Mouse (Mus musculus) adrenal gland, adult (tissue): ENCODE results near the gene Efhd1.

Experiments
- DNase-seq, 2 experiments: peaks; one replicate each; pipeline ENCODE4 v3.0.0; 2022 to 2023; ENCODE audit warnings: low spot score in 1 of 2; ENCODE audit not compliant: inconsistent age in 2 of 2

Efhd1 gene

GRCm38 (mm10) chr1:87266296-87267090 lies 2.3 kb downstream of the Efhd1 start:
- peak in 1 of 2 experiments; percentile 59 for DNase-seq

GRCm38 (mm10) chr1:87270204-87270603 lies 6.0 kb downstream of the Efhd1 start:
- DNase-seq = peak in 1 of 2 experiments; percentile 57

- peak; percentile 61 to 81 for DNase-seq
These were observed 6.7 kb downstream of the Efhd1 start for GRCm38 (mm10) chr1:87270641-87271467.

- peak; percentile 31 to 79 for DNase-seq
These were observed 7.4 kb downstream of the Efhd1 start for GRCm38 (mm10) chr1:87271596-87271995.

- DNase-seq = peak; percentile 76 to 88
These were observed 8.3 kb downstream of the Efhd1 start for GRCm38 (mm10) chr1:87272462-87272861.

GRCm38 (mm10) chr1:87273514-87273942 lies 9.4 kb downstream of the Efhd1 start:
- peak; percentile 93 to 96 for DNase-seq

GRCm38 (mm10) chr1:87274134-87274533 lies 10.0 kb downstream of the Efhd1 start:
- DNase-seq = no peak

- peak in 1 of 2 experiments; percentile 63 for DNase-seq
These were observed 11.0 kb downstream of the Efhd1 start for GRCm38 (mm10) chr1:87275151-87275550.

GRCm38 (mm10) chr1:87276056-87276455 lies 11.9 kb downstream of the Efhd1 start:
- DNase-seq = no peak

- no peak for DNase-seq
These were observed 16.1 kb downstream of the Efhd1 start for GRCm38 (mm10) chr1:87280281-87280680.

- DNase-seq = peak; percentile 55 to 85
These were observed 17.6 kb downstream of the Efhd1 start for GRCm38 (mm10) chr1:87281599-87282412.

- DNase-seq = no peak
These were observed 18.2 kb downstream of the Efhd1 start for GRCm38 (mm10) chr1:87282413-87282788.

GRCm38 (mm10) chr1:87283410-87283960 lies 19.3 kb downstream of the Efhd1 start:
- DNase-seq = peak in 1 of 2 experiments; percentile 70

- DNase-seq = peak in 1 of 2 experiments; percentile 60
These were observed 22.9 kb downstream of the Efhd1 start for GRCm38 (mm10) chr1:87287105-87287504.

GRCm38 (mm10) chr1:87291416-87291815 lies 27.3 kb downstream of the Efhd1 start:
- peak in 1 of 2 experiments; percentile 70 for DNase-seq

GRCm38 (mm10) chr1:87292420-87293190 lies 28.4 kb downstream of the Efhd1 start:
- DNase-seq = peak; percentile 80 to 91

GRCm38 (mm10) chr1:87294063-87294710 lies 30.0 kb downstream of the Efhd1 start:
- DNase-seq = no peak

GRCm38 (mm10) chr1:87294951-87295350 lies 30.8 kb downstream of the Efhd1 start:
- no peak for DNase-seq

GRCm38 (mm10) chr1:87297346-87297925 lies 33.3 kb downstream of the Efhd1 start:
- no peak for DNase-seq
